Mouse (Mus musculus) embryonic facial prominence, embryonic 14.5 days (tissue): ENCODE results near the gene Manf. TPM values are rescaled to one million over a fixed set of nuclear protein-coding genes. Genes with fewer than 3 reads are reported as not detected.

Source experiments
- ATAC-seq: fragments of 200-750 bp; cut with Nextera tagmentation; 2 replicates; pipeline ENCODE4 v1.8.0; 2017; ENCODE audit warnings: low read depth, moderate number of reproducible peaks, moderate TSS enrichment
- DNase-seq: peaks from one replicate; pipeline ENCODE4 v3.0.0-alpha.2; 2015; ENCODE audit warnings: low spot score
- H3K27ac ChIP-seq: fragments of 300-500 bp; sonication (generic); replicated peaks from 2 replicates; pipeline ENCODE4 v1.5.1; 2014; ENCODE audit warnings: low read depth, mild to moderate bottlenecking, low read length, moderate library complexity
- H3K27me3 ChIP-seq: fragments of 300-500 bp; sonication (generic); replicated peaks from 2 replicates; pipeline ENCODE4 v1.6.1; 2014; ENCODE audit warnings: low read length; ENCODE audit not compliant: control insufficient read depth, insufficient read depth
- H3K36me3 ChIP-seq: fragments of 300-500 bp; sonication (generic); 2 replicates; pipeline ENCODE4 v1.6.1; 2014; ENCODE audit warnings: low read length, mixed read lengths; ENCODE audit not compliant: control insufficient read depth, insufficient read depth
- H3K4me1 ChIP-seq: fragments of 300-500 bp; sonication (generic); 2 replicates; pipeline ENCODE4 v1.6.1; 2014; ENCODE audit warnings: antibody characterized with exemption, low read length; ENCODE audit not compliant: control insufficient read depth, insufficient read depth
- H3K4me2 ChIP-seq: fragments of 300-500 bp; sonication (generic); 2 replicates; pipeline ENCODE4 v1.6.1; 2014; ENCODE audit warnings: low read depth, mild to moderate bottlenecking, low read length, moderate library complexity, mixed read lengths
- H3K4me3 ChIP-seq: fragments of 300-500 bp; sonication (generic); 2 replicates; pipeline ENCODE4 v1.5.1; 2014; ENCODE audit warnings: low read depth, mild to moderate bottlenecking, low read length
- H3K9ac ChIP-seq: fragments of 300-500 bp; sonication (generic); 2 replicates; pipeline ENCODE4 v1.6.1; 2014; ENCODE audit warnings: low read depth, mild to moderate bottlenecking, low read length, moderate library complexity, mixed read lengths
- H3K9me3 ChIP-seq: fragments of 300-500 bp; sonication (generic); 2 replicates; pipeline ENCODE4 v1.6.1; 2016; ENCODE audit warnings: low read length; ENCODE audit not compliant: control insufficient read depth
- WGBS: fragments of 180-500 bp; shearing (Covaris S2); extraction: QIAGEN DNeasy Blood & Tissue Kit; methylation state at CpG from one replicate; pipeline ENCODE4 v1.1.7; 2014; 5-methylcytosine and 5-hydroxymethylcytosine counted together
- polyA plus RNA-seq: library from polyadenylated mRNA; unstranded; fragments of >200 nt; fragmentation: Nextera tagmentation; extraction: Ambion mirVana; gene quantifications from 2 replicates; pipeline ENCODE4 v1.2.1, GENCODE M21; 2014

The Manf gene
- polyA plus RNA-seq, 1 experiment from 2014 or later = 308 TPM

DNA sequence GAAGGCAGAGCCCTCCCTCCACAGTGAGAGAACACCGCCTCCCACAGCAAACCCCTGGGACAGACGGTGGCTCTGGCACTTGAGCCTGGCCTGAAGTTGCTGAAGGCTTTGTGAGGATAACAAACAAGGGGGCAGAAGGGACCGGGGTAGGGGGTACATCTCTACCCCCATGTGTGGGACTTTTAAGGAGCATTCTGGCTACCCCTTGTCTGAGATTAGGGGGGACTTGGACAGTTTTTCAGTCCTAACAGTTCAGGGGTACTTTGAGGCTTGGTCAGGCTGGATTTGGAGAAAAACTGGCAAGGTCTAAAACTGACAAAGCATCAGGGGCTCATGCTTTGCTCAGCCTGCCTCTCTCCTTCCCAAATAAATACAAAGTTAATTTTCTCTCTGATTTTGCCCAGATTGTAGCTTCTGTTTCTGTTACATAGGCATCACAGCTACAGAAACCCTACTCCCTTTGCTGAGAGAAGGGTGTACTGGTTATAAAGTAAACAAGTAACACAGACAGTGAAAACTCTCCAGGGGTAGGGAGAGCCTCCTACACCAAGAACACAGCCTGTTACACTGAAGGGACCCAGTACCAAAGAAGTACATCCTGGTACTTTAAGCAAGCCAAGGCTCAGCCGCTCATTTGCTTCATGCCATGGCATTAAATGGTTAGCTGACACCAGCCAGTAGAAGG lies 10.6 kb downstream of the Manf start:
- ATAC-seq = no peak
- Histone ChIP-seq H3K27me3 (no peaks in the 10 kb centered on the region), H3K9me3 (no peaks in the 10 kb centered on the region), H3K4me2 (no peak overlapping the region), H3K36me3 (peaks cover 79% of the 10 kb centered on the region), H3K27ac (no peak overlapping the region), H3K4me1 (peaks cover 24% of the 10 kb centered on the region), H3K4me3 (no peak overlapping the region), H3K9ac (no peak overlapping the region)
- DNase-seq = no peak
- WGBS = 60% methylated on average over 4 of the region's 4 CpGs

DNA sequence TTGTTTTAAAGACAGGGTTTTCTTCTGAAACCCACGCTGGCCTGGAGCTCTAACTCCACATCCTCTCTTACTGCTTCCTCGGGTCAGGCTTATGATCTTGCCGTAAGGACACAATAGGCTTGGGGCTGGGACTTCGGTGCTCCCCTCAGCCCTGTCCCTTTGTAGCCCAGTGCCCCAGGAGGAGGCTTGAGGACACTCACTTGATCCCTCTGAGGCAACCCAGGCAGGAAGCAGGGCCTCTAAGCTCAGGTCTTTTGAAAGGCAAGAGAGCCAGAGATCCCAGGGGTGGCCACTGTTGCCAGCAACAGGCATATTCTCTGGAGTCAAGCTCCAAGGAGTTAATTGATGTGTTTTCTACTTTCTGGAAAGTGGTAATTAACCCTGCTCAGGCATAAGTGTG lies 12.3 kb downstream of the Manf start:
- Histone ChIP-seq H3K4me1 (peaks cover 11% of the 10 kb centered on the region), H3K4me3 (no peak overlapping the region), H3K27ac (no peak overlapping the region), H3K27me3 (no peaks in the 10 kb centered on the region), H3K36me3 (peaks cover 90% of the 10 kb centered on the region), H3K9me3 (no peaks in the 10 kb centered on the region), H3K9ac (no peak overlapping the region), H3K4me2 (no peak overlapping the region)
- no peak for ATAC-seq
- no peak for DNase-seq
- 65% methylated on average over 4 of the region's 4 CpGs for WGBS

DNA sequence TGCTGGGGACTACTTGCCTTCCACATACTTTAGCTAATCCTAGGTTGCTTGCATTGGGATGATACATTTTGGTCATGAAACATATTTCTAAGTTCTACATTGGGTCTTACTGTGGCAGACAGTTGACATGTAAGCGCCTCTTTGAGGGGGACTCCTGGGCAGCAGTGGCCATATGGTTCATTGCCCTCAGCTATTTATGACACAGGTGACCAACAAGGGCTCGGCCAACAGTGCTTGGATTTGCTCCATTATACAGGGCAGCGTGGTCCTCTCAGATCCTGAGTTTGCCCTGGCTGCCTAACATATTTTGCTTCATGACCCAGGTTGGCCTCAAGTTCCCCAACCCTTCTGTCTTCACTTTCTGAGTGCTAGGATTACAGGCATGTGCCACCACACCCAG lies 15.1 kb downstream of the Manf start:
- Histone ChIP-seq H3K27me3 (no peaks in the 10 kb centered on the region), H3K4me3 (no peak overlapping the region), H3K9me3 (no peaks in the 10 kb centered on the region), H3K4me2 (no peak overlapping the region), H3K27ac (no peak overlapping the region), H3K9ac (no peak overlapping the region), H3K4me1 (no peaks in the 10 kb centered on the region), H3K36me3 (peaks cover 82% of the 10 kb centered on the region)
- ATAC-seq (no peak), DNase-seq (no peak)
- 89% methylated on average over 3 of the region's 3 CpGs for WGBS

DNA sequence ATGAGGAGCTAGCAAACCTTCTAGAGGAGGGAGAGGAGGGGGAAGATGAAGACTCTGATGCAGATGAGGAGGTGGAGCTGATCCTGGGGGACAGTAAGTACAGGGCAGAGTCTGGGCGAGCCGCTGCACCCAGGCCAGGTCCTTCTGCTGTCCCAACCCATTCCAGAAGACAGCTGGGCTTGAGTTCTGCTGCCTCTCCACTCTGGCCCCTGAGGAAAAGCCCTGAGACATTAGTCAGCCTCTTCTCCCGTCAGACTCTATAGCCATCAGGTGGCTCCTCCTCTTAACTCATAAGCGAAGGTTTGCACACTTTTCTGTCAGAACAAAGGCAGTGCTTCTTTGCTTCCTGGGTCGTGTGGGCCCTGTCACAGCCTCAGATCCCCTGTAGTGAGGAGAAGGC lies 17.6 kb downstream of the Manf start:
- H3K4me3 ChIP-seq = no peak overlapping the region
- H3K4me2 ChIP-seq = no peak overlapping the region
- no peak overlapping the region for H3K9ac ChIP-seq
- DNase-seq = no peak
- no peaks in the 10 kb centered on the region for H3K4me1 ChIP-seq
- no peak for ATAC-seq
- H3K27ac ChIP-seq = no peak overlapping the region
- no peaks in the 10 kb centered on the region for H3K27me3 ChIP-seq
- no peaks in the 10 kb centered on the region for H3K9me3 ChIP-seq
- 84% methylated on average over 5 of the region's 5 CpGs for WGBS
- H3K36me3 ChIP-seq = peaks cover 63% of the 10 kb centered on the region

DNA sequence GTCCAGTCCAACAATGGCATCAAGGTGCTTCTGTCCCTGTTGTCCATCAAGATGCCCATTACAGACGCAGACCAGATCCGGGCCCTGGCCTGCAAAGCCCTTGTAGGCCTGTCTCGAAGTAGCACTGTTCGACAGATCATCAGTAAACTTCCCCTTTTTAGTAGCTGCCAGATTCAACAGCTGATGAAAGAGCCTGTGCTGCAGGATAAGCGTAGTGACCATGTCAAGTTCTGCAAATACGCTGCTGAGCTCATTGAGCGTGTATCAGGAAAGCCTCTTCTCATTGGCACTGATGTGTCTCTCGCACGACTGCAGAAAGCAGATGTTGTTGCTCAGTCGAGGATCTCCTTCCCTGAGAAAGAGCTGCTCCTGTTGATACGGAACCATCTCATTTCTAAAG lies 33.7 kb downstream of the Manf start:
- no peak for DNase-seq
- no peak for ATAC-seq
- no peak overlapping the region for H3K4me3 ChIP-seq
- peaks cover 83% of the 10 kb centered on the region for H3K36me3 ChIP-seq
- no peak overlapping the region for H3K9ac ChIP-seq
- no peak overlapping the region for H3K27ac ChIP-seq
- no peaks in the 10 kb centered on the region for H3K9me3 ChIP-seq
- 88% methylated on average over 11 of the region's 11 CpGs for WGBS
- no peaks in the 10 kb centered on the region for H3K27me3 ChIP-seq
- H3K4me2 ChIP-seq = no peak overlapping the region
- H3K4me1 ChIP-seq = no peaks in the 10 kb centered on the region

DNA sequence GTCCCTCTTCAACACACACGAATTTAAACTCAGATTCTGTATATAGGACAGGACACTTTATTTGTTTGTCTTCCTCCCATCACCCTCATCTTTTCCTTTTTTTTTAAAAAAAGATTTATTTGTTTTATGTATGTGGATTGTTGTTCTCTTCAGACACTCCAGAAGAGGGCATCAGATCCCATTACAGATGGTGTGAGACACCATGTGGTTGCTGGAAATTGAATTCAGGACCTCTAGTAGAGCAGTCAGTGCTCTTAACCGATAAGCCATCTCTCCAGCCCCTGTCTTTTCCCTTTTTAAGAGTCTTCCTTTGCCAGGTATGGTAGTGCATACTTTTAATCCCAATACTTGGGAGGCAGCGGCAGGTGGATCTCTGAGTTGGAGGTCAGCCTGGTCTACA lies 35.1 kb downstream of the Manf start:
- ATAC-seq = no peak
- no peak overlapping the region for H3K4me2 ChIP-seq
- no peak for DNase-seq
- no peaks in the 10 kb centered on the region for H3K9me3 ChIP-seq
- no peak overlapping the region for H3K27ac ChIP-seq
- H3K4me3 ChIP-seq = no peak overlapping the region
- WGBS = 83% methylated on average over 3 of the region's 3 CpGs
- no peak overlapping the region for H3K9ac ChIP-seq
- H3K4me1 ChIP-seq = no peaks in the 10 kb centered on the region
- no peaks in the 10 kb centered on the region for H3K27me3 ChIP-seq
- H3K36me3 ChIP-seq = peaks cover 84% of the 10 kb centered on the region

DNA sequence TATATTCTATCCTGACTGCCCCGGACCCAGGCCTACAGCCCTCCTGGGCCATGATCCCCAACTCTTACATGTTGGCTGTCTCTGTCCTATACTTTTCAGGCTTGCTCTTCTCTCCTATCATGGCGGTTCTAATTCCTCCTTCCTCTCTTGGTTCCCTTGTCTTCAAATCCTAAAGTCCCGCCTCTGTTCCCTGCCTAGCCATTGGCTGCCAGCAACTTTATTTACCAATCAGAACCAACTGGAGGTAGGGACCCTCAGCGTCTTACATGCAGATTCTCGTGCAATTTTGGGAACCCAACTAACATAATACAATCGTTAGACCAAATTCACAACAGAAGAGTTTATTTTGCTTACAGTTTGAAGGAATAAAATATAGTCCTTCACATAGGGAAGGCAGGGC lies 49.0 kb downstream of the Manf start:
- no peak overlapping the region for H3K9ac ChIP-seq
- WGBS = 88% methylated on average over 6 of the region's 6 CpGs
- ATAC-seq (no peak), DNase-seq (no peak)
- H3K27me3 ChIP-seq = no peaks in the 10 kb centered on the region
- H3K4me1 ChIP-seq = no peaks in the 10 kb centered on the region
- no peaks in the 10 kb centered on the region for H3K9me3 ChIP-seq
- no peak overlapping the region for H3K4me3 ChIP-seq
- peaks cover 80% of the 10 kb centered on the region for H3K36me3 ChIP-seq
- no peak overlapping the region for H3K27ac ChIP-seq
- no peak overlapping the region for H3K4me2 ChIP-seq

DNA sequence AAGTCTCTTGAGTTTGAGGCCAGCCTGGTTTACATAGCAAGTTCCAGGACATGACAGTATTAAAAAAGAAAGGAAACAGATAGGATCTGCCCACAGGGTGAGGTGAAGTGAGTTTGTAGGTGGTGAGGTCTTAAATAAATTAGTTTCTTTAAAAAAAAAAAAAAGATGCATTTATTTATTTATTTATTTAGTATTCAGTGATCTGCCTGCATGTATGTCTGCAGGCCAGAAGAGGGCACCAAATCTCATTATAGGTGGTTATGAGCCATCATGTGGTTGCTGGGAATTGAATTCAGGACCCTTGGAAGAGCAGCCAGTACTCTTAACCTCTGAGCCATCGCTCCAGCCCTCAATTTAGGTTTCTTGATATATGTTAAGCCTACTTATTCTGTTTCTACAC lies 51.2 kb downstream of the Manf start:
- WGBS = 100% methylated on average over 1 of the region's 1 CpGs
- no peak overlapping the region for H3K27ac ChIP-seq
- H3K9ac ChIP-seq = no peak overlapping the region
- no peaks in the 10 kb centered on the region for H3K27me3 ChIP-seq
- H3K4me3 ChIP-seq = no peak overlapping the region
- H3K4me2 ChIP-seq = no peak overlapping the region
- DNase-seq = no peak
- H3K9me3 ChIP-seq = no peaks in the 10 kb centered on the region
- ATAC-seq = no peak
- H3K36me3 ChIP-seq = peaks cover 83% of the 10 kb centered on the region
- no peaks in the 10 kb centered on the region for H3K4me1 ChIP-seq

DNA sequence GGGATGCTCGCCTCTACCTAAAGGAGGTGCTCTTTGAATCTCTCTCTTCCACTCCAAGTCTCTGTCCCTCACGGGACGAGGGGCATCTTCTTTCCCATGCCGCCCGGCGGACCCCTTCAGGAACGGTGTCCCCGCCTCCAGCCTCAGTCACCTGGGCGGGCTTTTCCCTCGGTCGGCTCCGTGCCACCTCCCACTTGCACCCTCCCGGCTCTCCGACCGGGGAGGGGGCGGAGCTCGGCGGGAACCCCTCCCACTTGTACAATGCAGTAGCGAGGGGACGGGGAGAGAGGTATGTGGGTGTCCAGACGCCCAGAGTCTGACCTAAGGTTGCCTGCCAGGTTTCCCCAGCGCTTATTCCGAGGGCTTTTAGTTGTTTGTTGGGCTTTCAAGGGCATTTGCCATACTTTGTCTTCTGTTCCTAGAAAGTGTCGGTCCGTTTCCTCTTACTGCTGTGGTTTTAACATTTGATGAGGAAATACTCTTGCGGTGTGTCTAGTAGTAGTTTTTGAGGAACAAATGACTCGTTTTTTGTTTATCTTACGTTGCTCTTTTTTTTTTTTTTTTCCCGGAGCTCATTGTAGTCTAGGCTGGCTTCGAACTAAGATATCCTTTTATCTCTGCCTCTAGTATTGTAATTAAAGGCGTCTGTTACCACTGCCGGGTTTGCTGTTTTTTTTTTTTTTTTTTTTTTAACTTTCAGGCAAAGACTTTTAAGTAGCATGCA lies 69.2 kb downstream of the Manf start:
- peak; percentile 81 for ATAC-seq
- 2% methylated on average over 23 of the region's 32 CpGs for WGBS

More for the DNA sequence above, 69.2 kb downstream of the Manf start:
- Histone ChIP-seq H3K36me3 (no peaks in the 10 kb centered on the region), H3K4me1 (no peaks in the 10 kb centered on the region), H3K27ac (peak overlapping the region; percentile 97), H3K9ac (peak overlapping the region; percentile 98), H3K4me3 (peak overlapping the region; percentile 93), H3K27me3 (no peaks in the 10 kb centered on the region), H3K9me3 (no peaks in the 10 kb centered on the region), H3K4me2 (peak overlapping the region; percentile 54)
- peak; percentile 94 for DNase-seq
